10 mouse cellular contexts compared by ENCODE assay signal in the genomic region with DNA sequence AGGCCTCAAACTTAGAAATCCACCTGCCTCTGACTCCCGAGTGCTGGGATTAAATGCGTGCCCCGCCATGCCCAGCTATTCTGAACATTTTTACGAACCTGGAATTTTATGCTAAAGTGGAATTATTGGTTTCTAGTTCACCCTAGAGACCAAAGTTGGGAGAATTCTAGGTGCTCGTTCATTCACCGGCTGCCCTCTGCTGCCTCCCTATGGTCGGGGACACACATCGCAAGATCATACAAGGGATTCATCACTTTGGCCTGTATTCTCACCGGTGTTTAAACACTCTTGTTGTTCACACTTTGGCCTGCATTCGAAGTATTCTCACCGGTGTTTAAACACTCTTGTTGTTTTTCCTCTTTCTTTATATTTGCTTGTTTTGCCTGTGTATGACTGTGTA. TPM values are rescaled to one million over a fixed set of nuclear protein-coding genes. Genes with fewer than 3 reads are reported as not detected.
DNase-seq lines count a peak whose midpoint lies in the region; ATAC-seq and TF ChIP-seq lines count a peak whose summit lies in the region.
"Had no signal": no experiment of that assay in that cellular context is flagged by ENCODE, and none has a peak within 500 bp of the region (broad histone marks: within the 10 kb centered on the region; RNA-seq: fewer than 3 reads in every experiment).

No protein-coding gene starts in this region.

- no peak overlapping the region for H3K4me3 ChIP-seq in embryonic facial prominence, embryonic 10.5 days
- H3K4me3 ChIP-seq in hindbrain, postnatal 0 days (ENCODE audit: low read length) = no peak overlapping the region
- H3K4me3 ChIP-seq in lung, adult 2 months (replicated peaks; ENCODE audit: extremely low read depth, low read depth, low read length) = no peak overlapping the region
- H3K4me3 ChIP-seq: stomach, embryonic 15.5 days had no signal

- DNase-seq in ovary, postnatal 14 days (ENCODE audit: low spot score) = peak; percentile 63
- no peak for DNase-seq in ovary, adult 18-20 months (ENCODE audit: low spot score)
- DNase-seq in adrenal gland, adult 2 months = peak; percentile 76
- peak; percentile 70 for DNase-seq in embryonic facial prominence, embryonic 10.5 days (ENCODE audit: low spot score)
- peak; percentile 82 for DNase-seq in hindbrain, postnatal 0 days (ENCODE audit: low spot score)
- peak; percentile 76 for DNase-seq in lung, adult 2 months
- peak; percentile 66 for DNase-seq in right cerebral cortex, adult 18-20 months
- peak; percentile 55 for DNase-seq in yolk sac, embryonic 10.5 days (ENCODE audit: low spot score)

- no peak for ATAC-seq in hindbrain, postnatal 0 days

- H3K4me2 ChIP-seq in hindbrain, postnatal 0 days (ENCODE audit: low read depth, low read length) = no peak overlapping the region
- H3K4me2 ChIP-seq: stomach, embryonic 15.5 days had no signal

- 13% methylated on average over 11 of the region's 11 CpGs for WGBS in embryonic facial prominence, embryonic 10.5 days
- WGBS in hindbrain, postnatal 0 days = 9% methylated on average over 11 of the region's 11 CpGs
- 5% methylated on average over 11 of the region's 11 CpGs for WGBS in lung, adult 2 months

- 0 out of 2 replicates have a peak, but pooled peaks cover 2% of the 10 kb centered on the region for H3K36me3 ChIP-seq in embryonic facial prominence, embryonic 10.5 days (replicated peaks)
- no peaks in the 10 kb centered on the region for H3K36me3 ChIP-seq in hindbrain, postnatal 0 days (ENCODE audit: insufficient read depth, low read length)
- H3K36me3 ChIP-seq: stomach, embryonic 15.5 days had no signal

- H3K27ac ChIP-seq in embryonic facial prominence, embryonic 10.5 days (replicated peaks) = no peak overlapping the region
- H3K27ac ChIP-seq in hindbrain, postnatal 0 days = no peak overlapping the region; the same call in 1 of the 2 replicates
- H3K27ac ChIP-seq: stomach, embryonic 15.5 days had no signal

- peak; percentile 88 for TF ChIP-seq CTCF in hindbrain, postnatal 0 days (IDR thresholded peaks at IDR 0.05; ENCODE audit: low read depth)
- TF ChIP-seq CTCF in lung, adult 2 months (IDR thresholded peaks at IDR 0.05; ENCODE audit: insufficient read depth, low read length) = peak; percentile 97

- peaks cover 24% of the 10 kb centered on the region for H3K4me1 ChIP-seq in embryonic facial prominence, embryonic 10.5 days
- peaks cover 12% of the 10 kb centered on the region for H3K4me1 ChIP-seq in hindbrain, postnatal 0 days (ENCODE audit: insufficient read depth, low read length)
- H3K4me1 ChIP-seq in lung, adult 2 months (ENCODE audit: control insufficient read depth, insufficient read depth, low read length) = peaks cover 10% of the 10 kb centered on the region

- H3K27me3 ChIP-seq in embryonic facial prominence, embryonic 10.5 days (replicated peaks; ENCODE audit: low read depth, poor library complexity, severe bottlenecking) = no peaks in the 10 kb centered on the region
- no peaks in the 10 kb centered on the region for H3K27me3 ChIP-seq in hindbrain, postnatal 0 days (ENCODE audit: insufficient read depth, low read length)
- H3K27me3 ChIP-seq: stomach, embryonic 15.5 days had no signal

- TF ChIP-seq POLR2A in lung, adult 2 months (IDR thresholded peaks at IDR 0.05; ENCODE audit: borderline replicate concordance, extremely low read depth, low read depth, low read length) = no peak

- H3K9me3 ChIP-seq in embryonic facial prominence, embryonic 10.5 days = no peaks in the 10 kb centered on the region
- no peaks in the 10 kb centered on the region for H3K9me3 ChIP-seq in hindbrain, postnatal 0 days (ENCODE audit: low read length)
- H3K9me3 ChIP-seq: stomach, embryonic 15.5 days had no signal

- H3K9ac ChIP-seq in hindbrain, postnatal 0 days (replicated peaks; ENCODE audit: low read length) = no peak overlapping the region
- H3K9ac ChIP-seq: stomach, embryonic 15.5 days had no signal

RNA-seq across cellular contexts. Expression of gene Pak4, which starts 3.0 kb away (rescaled TPM):
- total RNA-seq in adrenal gland, adult 2 months (2021) = 10 to 100 TPM; 28.7 to 29.6 TPM
- 53.5 and 54.9 TPM in 2 replicates for polyA plus RNA-seq in adrenal gland, adult 2 months (2012; rRNA removed)
- 70.1 and 75.8 TPM in 2 replicates for polyA plus RNA-seq in embryonic facial prominence, embryonic 10.5 days (2016; fragmentation: Nextera tagmentation; extraction: Ambion mirVana)
- total RNA-seq in hindbrain, postnatal 0 days (2014; rRNA removed) = 14.8 and 20.3 TPM in 2 replicates
- 13.2 and 14.0 TPM in 2 replicates for polyA plus RNA-seq in hindbrain, postnatal 0 days (2015; fragmentation: Nextera tagmentation; extraction: Ambion mirVana)
- polyA plus RNA-seq in lung, adult 2 months (2012; rRNA removed) = 66.7 and 76.0 TPM in 2 replicates

RNA-seq across cellular contexts. Expression of gene Samd4b, which starts 3.1 kb away (rescaled TPM):
- 10 to 100 TPM; 61.0 to 78.2 TPM for total RNA-seq in adrenal gland, adult 2 months (2021)
- polyA plus RNA-seq in adrenal gland, adult 2 months (2012; rRNA removed) = 127 and 146 TPM in 2 replicates
- polyA plus RNA-seq in embryonic facial prominence, embryonic 10.5 days (2016; fragmentation: Nextera tagmentation; extraction: Ambion mirVana) = 36.0 and 38.9 TPM in 2 replicates
- 58.8 and 60.5 TPM in 2 replicates for total RNA-seq in hindbrain, postnatal 0 days (2014; rRNA removed)
- polyA plus RNA-seq in hindbrain, postnatal 0 days (2015; fragmentation: Nextera tagmentation; extraction: Ambion mirVana) = 17.7 and 19.7 TPM in 2 replicates
- polyA plus RNA-seq in lung, adult 2 months (2012; rRNA removed) = 93.9 and 112 TPM in 2 replicates

RNA-seq across cellular contexts. Expression of gene Acp7, which starts 30.1 kb away (rescaled TPM):
- total RNA-seq in adrenal gland, adult 2 months (2021) = not detected
- polyA plus RNA-seq in adrenal gland, adult 2 months (2012; rRNA removed) = not detected in 2 replicates
- not detected in 2 replicates for polyA plus RNA-seq in embryonic facial prominence, embryonic 10.5 days (2016; fragmentation: Nextera tagmentation; extraction: Ambion mirVana)
- total RNA-seq in hindbrain, postnatal 0 days (2014; rRNA removed) = 0.25 and 1.2 TPM in 2 replicates
- 0.28 and 0.56 TPM in 2 replicates for polyA plus RNA-seq in hindbrain, postnatal 0 days (2015; fragmentation: Nextera tagmentation; extraction: Ambion mirVana)
- polyA plus RNA-seq in lung, adult 2 months (2012; rRNA removed) = 0.41 and 16.5 TPM in 2 replicates
- polyA plus RNA-seq: gonadal fat pad, adult 2 months had no signal

RNA-seq across cellular contexts. Expression of gene Nccrp1, which starts 54.0 kb away (rescaled TPM):
- not detected for total RNA-seq in adrenal gland, adult 2 months (2021)
- 0.10 TPM in 1 of 2 replicates, not detected in the other for polyA plus RNA-seq in adrenal gland, adult 2 months (2012; rRNA removed)
- 0.10 TPM in 1 of 2 replicates, not detected in the other for polyA plus RNA-seq in embryonic facial prominence, embryonic 10.5 days (2016; fragmentation: Nextera tagmentation; extraction: Ambion mirVana)
- not detected in 2 replicates for total RNA-seq in hindbrain, postnatal 0 days (2014; rRNA removed)
- polyA plus RNA-seq in hindbrain, postnatal 0 days (2015; fragmentation: Nextera tagmentation; extraction: Ambion mirVana) = 0.34 TPM in 2 replicates
- polyA plus RNA-seq in lung, adult 2 months (2012; rRNA removed) = 0.53 and 27.0 TPM in 2 replicates
